Mouse (Mus musculus): ENCODE measurements around the gene Fkbp5. TPM values are rescaled to one million over a fixed set of nuclear protein-coding genes. Genes with fewer than 3 reads are reported as not detected.
A peak's percentile ranks its signal among the peaks of the same experiment; 100 is the strongest.

Gene Fkbp5
- polyA plus RNA-seq, 1 experiment from 2014 or later, result 16.2 TPM

- peaks cover 7% of the 10 kb centered on the region for H3K4me1 ChIP-seq (replicated peaks)
- peaks cover 31% of the 10 kb centered on the region for H3K27me3 ChIP-seq
- no peaks in the 10 kb centered on the region for H3K9me3 ChIP-seq (replicated peaks)
- peak overlapping the region; percentile 50 for H3K4me2 ChIP-seq
- no peak overlapping the region for H3K27ac ChIP-seq
- no peaks in the 10 kb centered on the region for H3K36me3 ChIP-seq
- no peak for ATAC-seq (replicated peaks; ENCODE audit: insufficient number of reproducible peaks, insufficient read depth, low FRiP score, low read depth)
- 0 out of 2 replicates have a peak overlapping the region, but pooled peaks have one; percentile 5 for H3K4me3 ChIP-seq
- no peak overlapping the region for H3K9ac ChIP-seq
- WGBS, result 5% methylated on average over 23 of the region's 25 CpGs
These were observed 125.5 kb downstream of the Fkbp5 start for GRCm38 (mm10) chr17:28391568-28392432.

- ATAC-seq (replicated peaks; ENCODE audit: insufficient number of reproducible peaks, insufficient read depth, low FRiP score, low read depth), result no peak
- H3K27me3 ChIP-seq, result peaks cover 40% of the 10 kb centered on the region
- no peak overlapping the region for H3K4me2 ChIP-seq
- H3K4me1 ChIP-seq (replicated peaks), result peaks cover 11% of the 10 kb centered on the region
- no peaks in the 10 kb centered on the region for H3K9me3 ChIP-seq (replicated peaks)
- WGBS, result 71% methylated on average over 3 of the region's 3 CpGs
- no peak overlapping the region for H3K4me3 ChIP-seq
- no peaks in the 10 kb centered on the region for H3K36me3 ChIP-seq
- no peak overlapping the region for H3K27ac ChIP-seq
- no peak overlapping the region for H3K9ac ChIP-seq
These were observed 128.8 kb downstream of the Fkbp5 start for GRCm38 (mm10) chr17:28388534-28388933.

DNA sequence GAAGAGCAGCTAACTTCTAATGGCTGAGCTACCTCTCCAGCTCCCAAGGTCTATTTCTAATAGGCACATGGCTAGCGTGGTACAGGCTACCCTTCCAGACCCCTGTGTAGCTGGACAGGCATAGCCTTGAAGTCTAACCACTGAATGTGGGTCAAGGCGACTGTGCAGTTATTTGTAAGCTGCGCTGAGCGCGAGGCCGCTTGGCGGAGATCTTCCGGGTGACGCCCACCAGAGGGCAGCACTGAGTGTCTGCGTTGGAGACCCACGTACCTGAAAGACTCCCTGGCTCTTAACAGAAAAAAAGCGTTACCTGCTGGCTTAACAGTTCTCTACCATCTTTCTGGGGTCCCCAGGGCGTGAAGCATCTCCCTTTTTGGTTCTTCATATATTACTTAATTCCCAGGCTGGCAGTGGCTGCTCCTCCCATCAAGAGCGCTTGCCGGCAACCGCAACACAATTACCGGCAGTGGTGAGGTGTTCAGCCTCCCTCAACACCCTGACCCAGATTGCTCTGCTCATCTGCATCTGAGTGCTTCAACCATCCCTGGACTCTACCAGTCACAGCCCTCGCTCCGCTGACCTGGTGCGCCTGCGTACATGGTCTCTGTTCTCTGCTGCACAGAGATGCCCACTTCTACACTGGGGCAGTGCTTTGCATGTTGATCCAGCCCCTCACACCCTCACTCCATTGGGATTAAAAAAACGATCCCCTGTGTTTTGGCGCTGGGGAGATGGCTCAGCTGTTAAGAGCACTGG is 131.0 kb downstream of the Fkbp5 start:
- Histone ChIP-seq H3K4me3 (peak overlapping the region; percentile 5; the same call in 1 of the 2 replicates), H3K36me3 (no peaks in the 10 kb centered on the region), H3K9ac (no peak overlapping the region), H3K27ac (no peak overlapping the region), H3K4me1 (replicated peaks) (peaks cover 4% of the 10 kb centered on the region; the same call in 1 of the 2 replicates), H3K4me2 (peak overlapping the region; percentile 42), H3K9me3 (replicated peaks) (no peaks in the 10 kb centered on the region), H3K27me3 (peaks cover 37% of the 10 kb centered on the region)
- WGBS, result 5% methylated on average over 23 of the region's 23 CpGs
- ATAC-seq (replicated peaks; ENCODE audit: insufficient number of reproducible peaks, insufficient read depth, low FRiP score, low read depth), result peak; percentile 50; the same call in 1 of the 2 replicates

GRCm38 (mm10) chr17:28384298-28384697 is 133.0 kb downstream of the Fkbp5 start:
- ATAC-seq (replicated peaks; ENCODE audit: insufficient number of reproducible peaks, insufficient read depth, low FRiP score, low read depth), result no peak
- H3K4me1 ChIP-seq (replicated peaks), result peaks cover 4% of the 10 kb centered on the region; the same call in 1 of the 2 replicates
- H3K9ac ChIP-seq, result no peak overlapping the region
- no peak overlapping the region for H3K4me3 ChIP-seq
- H3K9me3 ChIP-seq (replicated peaks), result no peaks in the 10 kb centered on the region
- no peaks in the 10 kb centered on the region for H3K36me3 ChIP-seq
- H3K27ac ChIP-seq, result no peak overlapping the region
- peaks cover 31% of the 10 kb centered on the region for H3K27me3 ChIP-seq
- no peak overlapping the region for H3K4me2 ChIP-seq
- 67% methylated on average over 4 of the region's 4 CpGs for WGBS

DNA sequence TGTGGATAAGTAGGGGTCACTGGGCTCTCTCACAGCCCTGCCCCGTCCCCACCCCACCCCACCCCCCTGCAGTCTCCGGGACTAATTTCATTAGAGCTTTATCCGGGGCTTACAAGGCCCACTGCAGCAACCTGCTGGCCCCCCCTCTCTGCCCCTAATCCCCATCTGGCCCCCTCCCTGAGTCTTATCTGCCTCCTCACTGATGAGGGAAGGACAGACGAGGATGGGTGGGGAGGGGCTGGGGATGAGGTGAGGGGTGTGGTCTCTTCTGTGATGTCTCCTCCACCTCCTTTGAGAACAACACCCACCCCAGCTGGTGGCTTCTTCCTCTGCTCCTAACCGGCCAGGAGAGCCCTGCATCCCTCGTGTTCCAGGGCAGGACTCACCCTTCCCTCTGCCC is 137.1 kb downstream of the Fkbp5 start:
- WGBS, result 5% methylated on average over 6 of the region's 6 CpGs
- no peak overlapping the region for H3K4me2 ChIP-seq
- H3K36me3 ChIP-seq, result no peaks in the 10 kb centered on the region
- no peak for ATAC-seq (replicated peaks; ENCODE audit: insufficient number of reproducible peaks, insufficient read depth, low FRiP score, low read depth)
- no peaks in the 10 kb centered on the region for H3K9me3 ChIP-seq (replicated peaks)
- no peak overlapping the region for H3K27ac ChIP-seq
- H3K4me3 ChIP-seq, result no peak overlapping the region
- no peak overlapping the region for H3K9ac ChIP-seq
- peaks cover 6% of the 10 kb centered on the region for H3K4me1 ChIP-seq (replicated peaks)
- peaks cover 14% of the 10 kb centered on the region for H3K27me3 ChIP-seq

GRCm38 (mm10) chr17:28375592-28376061 is 141.7 kb downstream of the Fkbp5 start:
- peaks cover 32% of the 10 kb centered on the region for H3K27me3 ChIP-seq
- no peaks in the 10 kb centered on the region for H3K9me3 ChIP-seq (replicated peaks)
- WGBS, result 8% methylated on average over 17 of the region's 17 CpGs
- no peak for ATAC-seq (replicated peaks; ENCODE audit: insufficient number of reproducible peaks, insufficient read depth, low FRiP score, low read depth)
- no peak overlapping the region for H3K4me2 ChIP-seq
- peaks cover 6% of the 10 kb centered on the region for H3K4me1 ChIP-seq (replicated peaks)
- H3K27ac ChIP-seq, result no peak overlapping the region
- H3K36me3 ChIP-seq, result no peaks in the 10 kb centered on the region
- H3K9ac ChIP-seq, result no peak overlapping the region
- no peak overlapping the region for H3K4me3 ChIP-seq

GRCm38 (mm10) chr17:28374494-28374893 is 142.8 kb downstream of the Fkbp5 start:
- H3K9ac ChIP-seq, result no peak overlapping the region
- H3K27ac ChIP-seq, result no peak overlapping the region
- peaks cover 6% of the 10 kb centered on the region for H3K4me1 ChIP-seq (replicated peaks)
- 16% methylated on average over 16 of the region's 16 CpGs for WGBS
- ATAC-seq (replicated peaks; ENCODE audit: insufficient number of reproducible peaks, insufficient read depth, low FRiP score, low read depth), result no peak
- H3K4me3 ChIP-seq, result no peak overlapping the region
- H3K27me3 ChIP-seq, result peaks cover 32% of the 10 kb centered on the region
- H3K36me3 ChIP-seq, result no peaks in the 10 kb centered on the region
- H3K4me2 ChIP-seq, result no peak overlapping the region
- no peaks in the 10 kb centered on the region for H3K9me3 ChIP-seq (replicated peaks)

DNA sequence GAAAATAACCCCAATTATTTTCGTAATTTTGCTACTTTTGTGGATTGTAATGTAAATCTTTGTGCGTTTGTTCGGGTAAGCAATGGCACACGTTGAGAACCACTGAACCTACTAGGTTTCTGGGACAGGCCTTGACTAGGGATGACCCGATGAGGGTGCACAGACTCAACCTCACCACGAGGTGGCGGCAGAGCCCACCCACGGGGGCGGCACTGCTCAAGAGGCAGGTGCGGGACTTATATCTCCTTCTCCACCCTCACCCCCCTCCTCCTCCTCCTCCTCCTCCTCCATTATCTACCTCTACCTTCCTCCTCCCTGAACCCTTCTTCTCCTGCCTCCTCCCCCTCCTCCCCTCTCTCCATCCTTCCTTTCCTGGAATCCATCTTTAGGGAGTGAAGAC is 143.5 kb downstream of the Fkbp5 start:
- Histone ChIP-seq H3K4me1 (replicated peaks) (peaks cover 6% of the 10 kb centered on the region), H3K27ac (no peak overlapping the region), H3K4me2 (no peak overlapping the region), H3K36me3 (no peaks in the 10 kb centered on the region), H3K4me3 (no peak overlapping the region), H3K27me3 (peaks cover 32% of the 10 kb centered on the region), H3K9ac (no peak overlapping the region), H3K9me3 (replicated peaks) (no peaks in the 10 kb centered on the region)
- no peak; the same call in 1 of the 2 replicates for ATAC-seq (replicated peaks; ENCODE audit: insufficient number of reproducible peaks, insufficient read depth, low FRiP score, low read depth)
- 21% methylated on average over 10 of the region's 10 CpGs for WGBS

GRCm38 (mm10) chr17:28371941-28372340 is 145.4 kb downstream of the Fkbp5 start:
- H3K27ac ChIP-seq, result no peak overlapping the region
- H3K4me2 ChIP-seq, result no peak overlapping the region
- ATAC-seq (replicated peaks; ENCODE audit: insufficient number of reproducible peaks, insufficient read depth, low FRiP score, low read depth), result no peak
- WGBS, result 69% methylated on average over 1 of the region's 1 CpGs
- no peaks in the 10 kb centered on the region for H3K9me3 ChIP-seq (replicated peaks)
- no peak overlapping the region for H3K4me3 ChIP-seq
- peaks cover 9% of the 10 kb centered on the region for H3K4me1 ChIP-seq (replicated peaks)
- H3K9ac ChIP-seq, result no peak overlapping the region
- peaks cover 28% of the 10 kb centered on the region for H3K27me3 ChIP-seq
- no peaks in the 10 kb centered on the region for H3K36me3 ChIP-seq

- Histone ChIP-seq H3K36me3 (no peaks in the 10 kb centered on the region), H3K27ac (no peak overlapping the region), H3K4me3 (no peak overlapping the region), H3K4me1 (replicated peaks) (peaks cover 9% of the 10 kb centered on the region), H3K27me3 (peaks cover 26% of the 10 kb centered on the region), H3K9ac (no peak overlapping the region), H3K4me2 (no peak overlapping the region), H3K9me3 (replicated peaks) (no peaks in the 10 kb centered on the region)
- 62% methylated on average over 2 of the region's 2 CpGs for WGBS
- no peak for ATAC-seq (replicated peaks; ENCODE audit: insufficient number of reproducible peaks, insufficient read depth, low FRiP score, low read depth)
These were observed 146.0 kb downstream of the Fkbp5 start for GRCm38 (mm10) chr17:28371286-28371685.

- Histone ChIP-seq H3K27ac (no peak overlapping the region), H3K4me1 (replicated peaks) (peaks cover 12% of the 10 kb centered on the region), H3K27me3 (peaks cover 21% of the 10 kb centered on the region), H3K9me3 (replicated peaks) (no peaks in the 10 kb centered on the region), H3K9ac (no peak overlapping the region), H3K36me3 (no peaks in the 10 kb centered on the region), H3K4me3 (no peak overlapping the region), H3K4me2 (no peak overlapping the region)
- ATAC-seq (replicated peaks; ENCODE audit: insufficient number of reproducible peaks, insufficient read depth, low FRiP score, low read depth), result no peak
- WGBS, result 64% methylated on average over 5 of the region's 5 CpGs
These were observed 148.3 kb downstream of the Fkbp5 start for GRCm38 (mm10) chr17:28369056-28369455.
